Mouse (Mus musculus) cerebellum, adult 9-10 months (tissue): Measurements from ENCODE around the gene Mgea5.

Source experiments
- DNase-seq: peaks from one replicate; pipeline ENCODE4 v3.0.0; 2022

The Mgea5 gene

GRCm38 (mm10) chr19:45747028-45747867 is 36.4 kb downstream of the Mgea5 start:
- peak; percentile 86 for DNase-seq

GRCm38 (mm10) chr19:45746153-45747020 is 37.2 kb downstream of the Mgea5 start:
- DNase-seq: peak; percentile 78

GRCm38 (mm10) chr19:45745344-45746152 is 38.1 kb downstream of the Mgea5 start:
- no peak for DNase-seq

- no peak for DNase-seq
Observed at GRCm38 (mm10) chr19:45743619-45744018, 40.0 kb downstream of the Mgea5 start.

- DNase-seq: no peak
Observed at GRCm38 (mm10) chr19:45742984-45743575, 40.6 kb downstream of the Mgea5 start.

GRCm38 (mm10) chr19:45742218-45742983 is 41.2 kb downstream of the Mgea5 start, which contains the start of gene Fgf8:
Gene Fgf8 (minus strand): TSS chr19:45742915.
- DNase-seq: no peak

- DNase-seq: no peak
Observed at GRCm38 (mm10) chr19:45741431-45742217, 42.0 kb downstream of the Mgea5 start.

- no peak for DNase-seq
Observed at GRCm38 (mm10) chr19:45740817-45741216, 42.8 kb downstream of the Mgea5 start.

- DNase-seq: no peak
Observed at GRCm38 (mm10) chr19:45740233-45740632, 43.4 kb downstream of the Mgea5 start.

GRCm38 (mm10) chr19:45738521-45738920 is 45.1 kb downstream of the Mgea5 start:
- DNase-seq: no peak

- no peak for DNase-seq
Observed at GRCm38 (mm10) chr19:45737846-45738484, 45.7 kb downstream of the Mgea5 start.

GRCm38 (mm10) chr19:45737208-45737845 is 46.3 kb downstream of the Mgea5 start:
- DNase-seq: no peak

GRCm38 (mm10) chr19:45736855-45737207 is 46.8 kb downstream of the Mgea5 start:
- DNase-seq: no peak

GRCm38 (mm10) chr19:45736241-45736640 is 47.4 kb downstream of the Mgea5 start:
- no peak for DNase-seq

- DNase-seq: no peak
Observed at GRCm38 (mm10) chr19:45734762-45735161, 48.9 kb downstream of the Mgea5 start.

GRCm38 (mm10) chr19:45734191-45734590 is 49.4 kb downstream of the Mgea5 start:
- DNase-seq: no peak

GRCm38 (mm10) chr19:45733564-45733963 is 50.1 kb downstream of the Mgea5 start:
- no peak for DNase-seq

GRCm38 (mm10) chr19:45731658-45732057 is 52.0 kb downstream of the Mgea5 start:
- no peak for DNase-seq

GRCm38 (mm10) chr19:45730042-45730441 is 53.6 kb downstream of the Mgea5 start:
- DNase-seq: no peak

- no peak for DNase-seq
Observed at GRCm38 (mm10) chr19:45727231-45727630, 56.4 kb downstream of the Mgea5 start.
